Mouse (Mus musculus) midbrain, embryonic 11.5 days (tissue): ENCODE data around the gene Aar2. TPM values are rescaled to one million over a fixed set of nuclear protein-coding genes. Genes with fewer than 3 reads are reported as not detected.

ENCODE experiments used
- ATAC-seq: fragments of 200-750 bp; cut with Nextera tagmentation; 2 replicates; pipeline ENCODE4 v1.8.0; 2017; ENCODE audit warnings: moderate TSS enrichment, moderate library complexity; ENCODE audit not compliant: low FRiP score
- DNase-seq: peaks from one replicate; pipeline ENCODE4 v3.0.0; 2015; ENCODE audit warnings: low spot score; ENCODE audit errors: missing footprints
- H3K27ac ChIP-seq: fragments of 300-500 bp; sonication (generic); 2 replicates; pipeline ENCODE4 v1.5.1; 2014; ENCODE audit warnings: low read depth, low read length
- H3K27me3 ChIP-seq: fragments of 300-500 bp; sonication (generic); 2 replicates; pipeline ENCODE4 v1.6.1; 2014; ENCODE audit warnings: mild to moderate bottlenecking, low read length, moderate library complexity, mixed read lengths; ENCODE audit not compliant: control insufficient read depth, insufficient read depth
- H3K36me3 ChIP-seq: fragments of 300-500 bp; sonication (generic); 2 replicates; pipeline ENCODE4 v1.6.1; 2014; ENCODE audit warnings: mild to moderate bottlenecking, low read length, moderate library complexity, mixed read lengths; ENCODE audit not compliant: control insufficient read depth, insufficient read depth
- H3K4me1 ChIP-seq: fragments of 300-500 bp; sonication (generic); 2 replicates; pipeline ENCODE4 v1.6.1; 2014; ENCODE audit warnings: low read length; ENCODE audit not compliant: control insufficient read depth, insufficient read depth
- H3K4me2 ChIP-seq: fragments of 300-500 bp; sonication (generic); 2 replicates; pipeline ENCODE4 v1.6.1; 2014; ENCODE audit warnings: mild to moderate bottlenecking, moderate library complexity
- H3K4me3 ChIP-seq: fragments of 300-500 bp; sonication (generic); 2 replicates; pipeline ENCODE4 v1.5.1; 2014; ENCODE audit warnings: low read depth, low read length
- H3K9ac ChIP-seq: fragments of 300-500 bp; sonication (generic); 2 replicates; pipeline ENCODE4 v1.6.1; 2014; ENCODE audit warnings: low read length
- H3K9me3 ChIP-seq: fragments of 300-500 bp; sonication (generic); 2 replicates; pipeline ENCODE4 v1.6.1; 2016; ENCODE audit warnings: low read length; ENCODE audit not compliant: control insufficient read depth
- WGBS: fragments of 180-500 bp; shearing (Covaris S2); extraction: QIAGEN DNeasy Blood & Tissue Kit; methylation state at CpG from one replicate; pipeline ENCODE4 v1.1.7; 2014; 5-methylcytosine and 5-hydroxymethylcytosine counted together
- polyA plus RNA-seq: library from polyadenylated mRNA; unstranded; fragments of >200 nt; fragmentation: Nextera tagmentation; extraction: Ambion mirVana; gene quantifications from 2 replicates; pipeline ENCODE4 v1.2.1, GENCODE M21; 2014

Aar2 gene
- polyA plus RNA-seq, 1 experiment from 2014 or later, result 46.8 TPM

DNA sequence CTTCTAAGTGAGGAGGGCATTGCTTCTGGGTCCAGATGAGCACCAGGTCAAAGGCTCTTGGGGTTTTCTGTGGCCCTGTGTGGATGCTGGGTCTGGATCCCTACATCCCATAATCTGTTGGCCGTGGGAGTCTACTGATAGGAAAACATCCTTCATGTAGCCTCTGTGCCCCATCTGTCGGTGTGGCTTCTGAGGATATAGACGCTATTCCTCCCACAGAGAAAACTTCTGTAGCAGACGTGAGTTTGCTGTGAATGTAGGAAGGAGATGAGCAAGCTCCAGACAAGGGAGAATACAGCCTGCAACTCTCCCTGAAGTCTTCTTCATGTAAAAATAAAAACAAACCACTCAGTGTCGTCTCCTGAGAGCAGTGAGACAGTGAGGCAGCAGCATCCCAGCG is 29.1 kb upstream of the Aar2 start:
- Histone ChIP-seq H3K27me3 (no peaks in the 10 kb centered on the region), H3K4me2 (no peak overlapping the region), H3K27ac (no peak overlapping the region), H3K4me1 (no peaks in the 10 kb centered on the region), H3K9ac (no peak overlapping the region), H3K36me3 (0 out of 2 replicates have a peak, but pooled peaks cover 3% of the 10 kb centered on the region), H3K9me3 (no peaks in the 10 kb centered on the region), H3K4me3 (no peak overlapping the region)
- 88% methylated on average over 6 of the region's 6 CpGs for WGBS
- DNase-seq (no peak), ATAC-seq (no peak)

DNA sequence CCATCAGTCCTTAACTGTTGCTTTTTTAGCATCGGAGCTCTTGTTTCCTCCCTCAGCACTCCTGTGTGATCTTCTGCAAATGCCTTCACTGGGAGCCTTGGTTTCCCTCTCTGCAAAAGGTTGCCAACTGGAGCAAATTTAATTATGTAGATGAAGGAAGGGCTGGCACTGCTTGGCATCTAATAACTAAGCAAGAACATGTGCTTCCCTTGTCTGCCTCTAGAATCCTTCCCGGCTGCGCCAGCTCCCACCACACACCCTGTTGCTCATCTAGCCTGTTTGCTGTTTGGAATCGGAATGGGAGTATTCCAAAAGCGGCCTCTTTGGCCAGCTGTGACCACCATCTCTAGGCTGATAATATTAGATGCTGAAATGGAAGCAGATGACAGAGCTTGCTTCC is 27.8 kb upstream of the Aar2 start:
- Histone ChIP-seq H3K4me2 (no peak overlapping the region), H3K4me3 (no peak overlapping the region), H3K4me1 (0 out of 2 replicates have a peak, but pooled peaks cover 2% of the 10 kb centered on the region), H3K27ac (no peak overlapping the region), H3K27me3 (no peaks in the 10 kb centered on the region), H3K9me3 (no peaks in the 10 kb centered on the region), H3K9ac (no peak overlapping the region), H3K36me3 (0 out of 2 replicates have a peak, but pooled peaks cover 3% of the 10 kb centered on the region)
- WGBS, result 89% methylated on average over 5 of the region's 5 CpGs
- ATAC-seq, result no peak
- no peak for DNase-seq

DNA sequence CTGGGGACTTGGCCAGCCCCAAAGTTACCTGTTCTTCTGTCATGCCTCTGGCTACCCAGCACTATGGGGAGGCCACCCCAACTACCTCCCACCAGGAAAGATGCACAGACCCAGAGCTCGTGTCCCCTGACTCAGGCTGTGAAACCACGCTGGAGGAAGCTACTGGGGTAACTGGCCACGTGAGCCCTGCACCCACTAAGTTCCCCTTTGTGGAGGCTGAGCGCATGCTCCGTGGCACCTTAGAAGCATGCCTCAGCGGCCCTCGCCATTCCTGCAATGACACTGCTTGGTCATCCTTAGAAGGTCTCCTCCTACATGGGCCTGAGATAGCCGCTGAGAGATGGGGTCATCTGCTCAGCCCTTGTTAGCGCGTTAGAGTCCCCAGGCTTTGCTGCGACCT is 24.4 kb upstream of the Aar2 start:
- Histone ChIP-seq H3K9me3 (no peaks in the 10 kb centered on the region), H3K27ac (no peak overlapping the region), H3K36me3 (0 out of 2 replicates have a peak, but pooled peaks cover 3% of the 10 kb centered on the region), H3K4me2 (no peak overlapping the region), H3K4me1 (0 out of 2 replicates have a peak, but pooled peaks cover 2% of the 10 kb centered on the region), H3K9ac (no peak overlapping the region), H3K4me3 (no peak overlapping the region), H3K27me3 (no peaks in the 10 kb centered on the region)
- DNase-seq (no peak), ATAC-seq (no peak)
- WGBS, result 86% methylated on average over 11 of the region's 11 CpGs

DNA sequence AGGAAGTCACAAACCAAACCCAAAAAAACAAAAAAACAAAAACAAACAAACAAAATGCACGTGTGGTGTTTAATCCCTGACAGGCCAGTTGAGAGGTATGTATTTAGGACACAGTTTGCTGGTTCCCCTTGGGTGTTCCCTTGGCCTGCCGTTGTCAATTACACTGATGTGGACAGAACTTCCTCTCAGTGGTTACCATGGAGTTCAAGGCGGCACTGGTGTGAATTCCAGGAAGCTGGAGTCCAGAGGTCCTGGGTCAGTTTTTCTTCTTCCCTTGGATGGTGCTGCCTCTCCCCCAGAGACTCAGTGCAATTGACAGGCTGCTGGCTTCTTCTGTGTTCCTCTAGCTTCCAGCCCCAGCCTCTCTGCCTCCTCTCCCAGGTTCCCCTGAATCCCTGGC is 23.3 kb upstream of the Aar2 start:
- H3K27me3 ChIP-seq, result no peaks in the 10 kb centered on the region
- no peaks in the 10 kb centered on the region for H3K36me3 ChIP-seq
- no peaks in the 10 kb centered on the region for H3K9me3 ChIP-seq
- H3K27ac ChIP-seq, result no peak overlapping the region
- H3K4me2 ChIP-seq, result no peak overlapping the region
- no peak overlapping the region for H3K4me3 ChIP-seq
- no peak overlapping the region for H3K9ac ChIP-seq
- H3K4me1 ChIP-seq, result 0 out of 2 replicates have a peak, but pooled peaks cover 2% of the 10 kb centered on the region
- DNase-seq, result no peak
- WGBS, result 32% methylated on average over 3 of the region's 3 CpGs
- ATAC-seq, result no peak

DNA sequence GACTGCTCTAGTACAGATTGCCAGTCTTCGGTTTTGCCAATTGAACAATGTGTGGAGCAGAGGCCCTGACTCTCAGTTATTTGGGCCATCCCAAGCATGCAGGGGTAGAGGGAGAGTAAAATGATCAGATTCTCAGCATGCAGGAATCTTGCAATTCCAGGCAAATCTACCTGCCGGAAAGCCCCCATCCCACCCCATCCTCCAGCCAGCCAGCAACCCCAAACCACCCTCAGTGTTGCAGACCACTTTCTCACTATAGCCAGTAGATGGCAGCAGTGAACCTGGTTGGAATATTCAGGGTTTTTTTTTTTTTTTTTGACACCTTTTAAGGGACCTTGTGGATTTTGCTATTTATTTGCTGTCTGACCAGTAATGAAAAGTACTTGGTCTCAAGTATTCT is 17.7 kb upstream of the Aar2 start:
- no peak overlapping the region for H3K4me3 ChIP-seq
- WGBS, result 66% methylated on average over 2 of the region's 2 CpGs
- H3K9me3 ChIP-seq, result no peaks in the 10 kb centered on the region
- no peaks in the 10 kb centered on the region for H3K4me1 ChIP-seq
- no peak overlapping the region for H3K9ac ChIP-seq
- H3K27ac ChIP-seq, result no peak overlapping the region
- H3K27me3 ChIP-seq, result no peaks in the 10 kb centered on the region
- no peaks in the 10 kb centered on the region for H3K36me3 ChIP-seq
- ATAC-seq, result no peak
- peak; percentile 90 for DNase-seq
- H3K4me2 ChIP-seq, result no peak overlapping the region

DNA sequence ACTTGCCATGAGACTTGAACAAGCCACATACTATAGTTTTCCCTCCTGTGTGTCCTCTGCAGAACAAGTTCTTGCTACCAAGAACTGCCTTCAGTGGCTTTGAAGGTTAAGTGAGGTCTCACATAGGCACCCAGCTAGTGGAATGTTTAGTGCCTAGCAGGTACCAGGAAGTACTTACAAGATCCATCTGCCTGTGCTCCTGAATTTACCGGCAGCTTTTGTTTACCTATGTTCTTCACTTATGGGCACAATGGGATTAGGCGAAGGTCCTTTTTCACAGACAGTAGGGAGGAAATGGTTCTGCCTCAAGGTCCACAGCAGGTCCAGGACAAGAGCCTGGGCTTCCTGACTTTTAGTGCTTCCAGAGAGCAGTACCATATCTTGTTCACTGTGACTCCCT is 14.2 kb upstream of the Aar2 start:
- Histone ChIP-seq H3K9me3 (no peaks in the 10 kb centered on the region), H3K27me3 (no peaks in the 10 kb centered on the region), H3K4me1 (no peaks in the 10 kb centered on the region), H3K27ac (no peak overlapping the region), H3K4me2 (no peak overlapping the region), H3K36me3 (no peaks in the 10 kb centered on the region), H3K9ac (no peak overlapping the region), H3K4me3 (no peak overlapping the region)
- 81% methylated on average over 2 of the region's 2 CpGs for WGBS
- DNase-seq (no peak), ATAC-seq (no peak)

DNA sequence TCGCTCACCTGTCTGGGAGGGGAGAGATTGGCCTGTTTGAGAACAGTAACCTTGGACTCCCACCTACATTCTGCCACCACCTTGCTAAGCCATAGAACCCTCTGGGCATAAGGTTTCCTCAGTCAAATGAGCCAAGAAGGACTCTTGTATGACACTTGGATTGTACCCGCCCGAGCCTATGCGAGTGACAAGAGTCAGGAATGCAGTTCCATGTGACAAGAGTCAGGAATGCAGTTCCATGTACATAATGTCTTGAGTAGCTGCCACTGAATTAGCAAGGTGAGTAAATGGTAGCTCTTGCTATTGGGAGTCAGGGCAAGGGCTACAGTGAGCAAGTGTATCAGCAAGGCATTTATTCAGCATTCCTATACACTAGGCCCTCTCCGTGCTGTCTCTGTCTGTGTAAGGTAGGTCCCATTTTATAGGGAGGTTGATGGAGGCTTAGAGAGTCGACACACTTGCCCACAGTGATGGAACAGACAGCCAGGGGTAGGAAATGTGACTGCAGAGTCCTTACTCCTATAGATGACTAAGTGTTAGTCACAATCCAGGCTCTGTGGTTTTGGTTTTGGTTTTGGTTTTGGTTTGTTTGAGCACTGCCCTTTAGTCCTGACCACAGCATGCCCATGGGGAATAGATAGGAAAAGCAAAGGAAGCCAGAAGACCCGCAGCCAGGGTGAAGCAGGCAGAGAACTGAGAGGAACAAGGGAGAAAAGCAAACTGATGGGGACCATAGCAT is 8.4 kb upstream of the Aar2 start:
- Histone ChIP-seq H3K4me2 (no peak overlapping the region), H3K9ac (no peak overlapping the region), H3K27me3 (no peaks in the 10 kb centered on the region), H3K9me3 (no peaks in the 10 kb centered on the region), H3K27ac (no peak overlapping the region), H3K36me3 (no peaks in the 10 kb centered on the region), H3K4me3 (no peak overlapping the region), H3K4me1 (no peaks in the 10 kb centered on the region)
- DNase-seq (no peak), ATAC-seq (no peak)
- WGBS, result 85% methylated on average over 7 of the region's 7 CpGs

DNA sequence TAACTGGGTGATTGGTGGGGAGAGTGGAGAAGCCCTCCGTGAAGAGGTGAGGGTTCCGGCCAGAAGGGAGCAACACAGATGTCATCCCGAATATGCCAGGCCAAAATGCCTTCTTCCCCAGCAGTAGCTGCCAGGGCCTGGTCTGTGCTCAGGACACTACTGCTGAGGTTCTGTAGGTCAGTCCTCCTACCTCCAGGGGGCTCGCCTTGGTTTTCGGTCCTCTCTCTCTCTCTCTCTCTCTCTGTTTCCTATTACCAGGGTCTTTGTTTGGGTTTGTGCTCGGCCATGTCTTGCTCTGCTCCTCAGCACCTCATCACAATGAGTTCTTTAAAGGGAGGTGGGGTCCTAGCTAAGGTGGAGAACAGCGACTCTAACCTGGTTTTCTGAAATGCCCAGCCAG is 6.4 kb upstream of the Aar2 start:
- Histone ChIP-seq H3K4me1 (no peaks in the 10 kb centered on the region), H3K4me3 (no peak overlapping the region), H3K9ac (no peak overlapping the region), H3K4me2 (no peak overlapping the region), H3K9me3 (no peaks in the 10 kb centered on the region), H3K27me3 (no peaks in the 10 kb centered on the region), H3K27ac (no peak overlapping the region), H3K36me3 (no peaks in the 10 kb centered on the region)
- ATAC-seq (no peak), DNase-seq (no peak)
- 81% methylated on average over 7 of the region's 7 CpGs for WGBS

DNA sequence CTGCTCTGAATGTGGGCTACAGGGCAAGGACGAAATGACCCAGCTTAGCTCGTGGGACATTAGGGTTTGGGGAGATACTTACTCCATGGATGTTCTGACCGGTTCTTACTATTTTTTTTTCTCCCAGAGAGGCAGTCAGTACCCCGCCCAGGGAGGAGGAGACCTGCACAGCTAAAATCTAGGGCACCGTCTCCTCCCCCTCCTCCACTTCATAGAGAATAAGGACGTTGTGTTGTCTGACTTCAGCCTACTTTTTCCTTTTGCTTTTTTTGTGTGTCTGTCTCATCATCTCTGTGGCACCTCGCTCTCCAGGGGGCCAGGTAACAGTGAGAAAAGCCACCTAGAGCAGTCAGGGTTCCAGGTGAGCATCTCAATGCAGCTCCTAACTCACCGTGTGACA is 5.0 kb upstream of the Aar2 start:
- H3K9me3 ChIP-seq, result no peaks in the 10 kb centered on the region
- no peak overlapping the region for H3K4me2 ChIP-seq
- H3K27ac ChIP-seq, result no peak overlapping the region
- peaks cover 4% of the 10 kb centered on the region for H3K4me1 ChIP-seq
- ATAC-seq (no peak), DNase-seq (no peak)
- H3K9ac ChIP-seq, result no peak overlapping the region
- no peak overlapping the region for H3K4me3 ChIP-seq
- no peaks in the 10 kb centered on the region for H3K27me3 ChIP-seq
- 74% methylated on average over 8 of the region's 8 CpGs for WGBS
- H3K36me3 ChIP-seq, result no peaks in the 10 kb centered on the region
